Mouse (Mus musculus): ENCODE data around the gene Casp8ap2. TPM values are rescaled to one million over a fixed set of nuclear protein-coding genes. Genes with fewer than 3 reads are reported as not detected.

The Casp8ap2 gene
- polyA plus RNA-seq, 1 experiment from 2014 or later, result 39.7 TPM

- 95% methylated on average over 3 of the region's 3 CpGs for WGBS
- H3K4me2 ChIP-seq, result no peak overlapping the region
Observed at GRCm38 (mm10) chr4:32677471-32677870, 62.2 kb downstream of the Casp8ap2 start.

GRCm38 (mm10) chr4:32680843-32681242 is 65.6 kb downstream of the Casp8ap2 start:
- Histone ChIP-seq H3K27ac (replicated peaks) (no peak overlapping the region), H3K36me3 (peaks cover 80% of the 10 kb centered on the region), H3K9ac (no peak overlapping the region), H3K4me2 (no peak overlapping the region), H3K27me3 (no peaks in the 10 kb centered on the region), H3K4me3 (no peak overlapping the region), H3K4me1 (replicated peaks) (no peaks in the 10 kb centered on the region), H3K9me3 (no peaks in the 10 kb centered on the region)
- no peak for ATAC-seq (ENCODE audit: low read depth)
- 78% methylated on average over 3 of the region's 3 CpGs for WGBS

More at GRCm38 (mm10) chr4:32677471-32677870, 62.2 kb downstream of the Casp8ap2 start:
- Histone ChIP-seq H3K9me3 (no peaks in the 10 kb centered on the region), H3K27me3 (no peaks in the 10 kb centered on the region), H3K4me3 (no peak overlapping the region), H3K27ac (replicated peaks) (no peak overlapping the region), H3K9ac (no peak overlapping the region), H3K4me1 (replicated peaks) (no peaks in the 10 kb centered on the region), H3K36me3 (peaks cover 87% of the 10 kb centered on the region)
- ATAC-seq (ENCODE audit: low read depth), result no peak

DNA sequence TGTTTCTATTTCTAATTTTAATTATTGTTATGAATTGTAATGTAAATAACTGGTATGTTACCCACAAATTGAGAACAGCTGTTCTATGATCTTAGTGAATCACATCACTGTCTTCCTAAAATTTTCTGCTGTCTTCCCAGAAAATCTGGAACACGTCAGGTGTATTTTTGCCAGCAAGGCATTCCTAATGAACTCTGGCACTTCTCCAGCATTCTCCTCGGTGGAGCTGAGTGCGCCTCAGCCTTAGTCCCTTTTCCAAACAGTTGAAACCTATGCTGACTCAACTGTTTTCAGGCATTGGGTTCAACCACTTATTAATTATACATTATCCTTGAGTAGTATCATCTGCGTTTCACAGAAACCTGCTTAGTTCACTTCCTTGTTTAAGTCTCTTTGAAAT is 67.2 kb downstream of the Casp8ap2 start:
- no peaks in the 10 kb centered on the region for H3K4me1 ChIP-seq (replicated peaks)
- no peak for ATAC-seq (ENCODE audit: low read depth)
- no peak overlapping the region for H3K27ac ChIP-seq (replicated peaks)
- WGBS, result 81% methylated on average over 4 of the region's 4 CpGs
- H3K36me3 ChIP-seq, result peaks cover 77% of the 10 kb centered on the region
- no peaks in the 10 kb centered on the region for H3K9me3 ChIP-seq
- no peaks in the 10 kb centered on the region for H3K27me3 ChIP-seq
- H3K9ac ChIP-seq, result no peak overlapping the region
- no peak overlapping the region for H3K4me3 ChIP-seq
- H3K4me2 ChIP-seq, result no peak overlapping the region

- peaks cover 75% of the 10 kb centered on the region for H3K36me3 ChIP-seq
- H3K4me1 ChIP-seq (replicated peaks), result no peaks in the 10 kb centered on the region
- WGBS, result 85% methylated on average over 6 of the region's 6 CpGs
- no peak overlapping the region for H3K4me3 ChIP-seq
- H3K9me3 ChIP-seq, result no peaks in the 10 kb centered on the region
- no peak overlapping the region for H3K4me2 ChIP-seq
- H3K9ac ChIP-seq, result no peak overlapping the region
- H3K27ac ChIP-seq (replicated peaks), result no peak overlapping the region
- no peaks in the 10 kb centered on the region for H3K27me3 ChIP-seq
- ATAC-seq (ENCODE audit: low read depth), result no peak
Observed at GRCm38 (mm10) chr4:32683061-32683582, 67.9 kb downstream of the Casp8ap2 start.

Other genes starting within 250 kb of the Casp8ap2 start
- not detected in 2 replicates for gene Gja10, start 12.7 kb upstream of the Casp8ap2 start, polyA plus RNA-seq (2015; fragmentation: Nextera tagmentation; extraction: Ambion mirVana)
- gene Mdn1, start 41.7 kb downstream of the Casp8ap2 start, polyA plus RNA-seq (2015; fragmentation: Nextera tagmentation; extraction: Ambion mirVana), result 9.8 and 12.8 TPM in 2 replicates
- gene Lyrm2, start 184.8 kb downstream of the Casp8ap2 start, polyA plus RNA-seq (2015; fragmentation: Nextera tagmentation; extraction: Ambion mirVana), result 159 and 163 TPM in 2 replicates